Mouse (Mus musculus) CH12.LX (cell line): Measurements from ENCODE around the gene Barx2. TPM values are rescaled to one million over a fixed set of nuclear protein-coding genes. Genes with fewer than 3 reads are reported as not detected.

Experiments
- DNase-seq: peaks from one replicate; pipeline ENCODE4 v3.0.0-alpha.2; 2013; ENCODE audit errors: extremely low read depth
- H3K27ac ChIP-seq: 2 replicates; pipeline ENCODE4 v1.5.1; 2012; ENCODE audit warnings: low read depth, mild to moderate bottlenecking, control low read depth, moderate library complexity; ENCODE audit not compliant: insufficient read depth
- H3K27me3 ChIP-seq: replicated peaks from 2 replicates; pipeline ENCODE3; 2012; ENCODE audit warnings: inconsistent platforms
- H3K36me3 ChIP-seq, 2 experiments: replicated peaks in 1 of 2; 2 replicates each; pipeline versions ENCODE3 to v1.6.1; 2012; ENCODE audit warnings: inconsistent platforms in 1 of 2, low read length in 1 of 2, mild to moderate bottlenecking in 1 of 2, mixed read lengths in 1 of 2, moderate library complexity in 1 of 2; ENCODE audit not compliant: control insufficient read depth in 1 of 2, insufficient read depth in 1 of 2
- H3K4me1 ChIP-seq, 2 experiments: 2 replicates each; pipeline ENCODE4 v1.6.1; 2012; ENCODE audit warnings: inconsistent platforms in 1 of 2, moderate library complexity in 1 of 2; ENCODE audit not compliant: insufficient read depth in 2 of 2, control insufficient read depth in 1 of 2
- H3K4me2 ChIP-seq: 2 replicates; pipeline ENCODE4 v1.6.1; 2012; ENCODE audit warnings: low read depth, mild to moderate bottlenecking, control low read depth; ENCODE audit not compliant: poor library complexity, insufficient read depth, severe bottlenecking
- H3K4me3 ChIP-seq, 3 experiments: fragments of 150-350 bp in 1 of 3; sonication (generic) in 1 of 3; replicated peaks in 1 of 3; 2 replicates each; pipeline versions ENCODE3 to v1.5.1; 2011 to 2012; ENCODE audit warnings: low read depth in 2 of 3, low read length in 2 of 3, mild to moderate bottlenecking in 2 of 3, moderate library complexity in 2 of 3, control low read depth in 1 of 3, improper control_type of control experiment in 1 of 3, inconsistent platforms in 1 of 3, mixed read lengths in 1 of 3; ENCODE audit not compliant: poor library complexity in 1 of 3
- H3K79me2 ChIP-seq: replicated peaks from 2 replicates; pipeline ENCODE4 v1.6.1; 2012; ENCODE audit warnings: mild to moderate bottlenecking, moderate library complexity; ENCODE audit not compliant: control insufficient read depth, poor library complexity, insufficient read depth, severe bottlenecking; ENCODE audit errors: extremely low read depth
- H3K9ac ChIP-seq: 2 replicates; pipeline ENCODE4 v1.6.1; 2012; ENCODE audit warnings: low read depth, mild to moderate bottlenecking, control low read depth, moderate library complexity; ENCODE audit not compliant: insufficient read depth
- H3K9me3 ChIP-seq: replicated peaks from 2 replicates; pipeline ENCODE3; 2012; ENCODE audit warnings: low read length, inconsistent platforms, mixed read lengths
- ELF1 ChIP-seq: IDR thresholded peaks from 2 replicates; pipeline ENCODE4 v1.6.1; 2014; ENCODE audit warnings: low read depth, mild to moderate bottlenecking, inconsistent platforms, low read length, improper control_type of control experiment
- EP300 ChIP-seq: IDR thresholded peaks from 2 replicates; pipeline ENCODE4 v1.6.1; 2011; ENCODE audit warnings: low read length, improper control_type of control experiment
- ETS1 ChIP-seq: conservative IDR thresholded peaks from 2 replicates; pipeline ENCODE4 v1.6.1; 2012; ENCODE audit warnings: low read depth, mild to moderate bottlenecking, inconsistent platforms, low read length, improper control_type of control experiment, moderate library complexity
- MXI1 ChIP-seq: IDR thresholded peaks from 2 replicates; pipeline ENCODE4 v1.6.1; 2011; ENCODE audit warnings: mild to moderate bottlenecking, low read depth, low read length, improper control_type of control experiment
- NRF1 ChIP-seq: IDR thresholded peaks from 2 replicates; pipeline ENCODE4 v1.6.1; 2014; ENCODE audit warnings: low read depth, mild to moderate bottlenecking, inconsistent platforms, low read length, improper control_type of control experiment, moderate library complexity
- PAX5 ChIP-seq: IDR thresholded peaks from 2 replicates; pipeline ENCODE4 v1.6.1; 2012; ENCODE audit warnings: low read length, inconsistent platforms, mixed read lengths
- POLR2AphosphoS2 ChIP-seq: IDR thresholded peaks from 2 replicates; pipeline ENCODE4 v1.6.1; 2011; ENCODE audit warnings: low read depth, low read length, improper control_type of control experiment
- RAD21 ChIP-seq: IDR thresholded peaks from 2 replicates; pipeline ENCODE4 v1.6.1; 2011; ENCODE audit warnings: low read depth, mild to moderate bottlenecking, low read length, improper control_type of control experiment, moderate library complexity
- RCOR1 ChIP-seq: conservative IDR thresholded peaks from 2 replicates; pipeline ENCODE4 v1.6.1; 2012; ENCODE audit warnings: low read depth, mild to moderate bottlenecking, inconsistent platforms, low read length, improper control_type of control experiment
- SMC3 ChIP-seq: IDR thresholded peaks from 2 replicates; pipeline ENCODE4 v1.6.1; 2011; ENCODE audit warnings: low read depth, low read length, improper control_type of control experiment
- TBP ChIP-seq: conservative IDR thresholded peaks from 2 replicates; pipeline ENCODE4 v1.6.1; 2011; ENCODE audit warnings: low read depth, low read length, improper control_type of control experiment
- UBTF ChIP-seq: IDR thresholded peaks from 2 replicates; pipeline ENCODE4 v1.6.1; 2012; ENCODE audit warnings: low read depth, mild to moderate bottlenecking, inconsistent platforms, low read length, improper control_type of control experiment, moderate library complexity
- USF1 ChIP-seq: IDR thresholded peaks from 2 replicates; pipeline ENCODE4 v1.6.1; 2014; ENCODE audit warnings: low read depth, mild to moderate bottlenecking, inconsistent platforms, low read length, improper control_type of control experiment
- ZC3H11A ChIP-seq: IDR thresholded peaks from 2 replicates; pipeline ENCODE4 v1.6.1; 2012; ENCODE audit warnings: low read depth, mild to moderate bottlenecking, inconsistent platforms, low read length, improper control_type of control experiment
- ZMIZ1 ChIP-seq: IDR thresholded peaks from 2 replicates; pipeline ENCODE4 v1.6.1; 2012; ENCODE audit warnings: low read depth, mild to moderate bottlenecking, inconsistent platforms, low read length, improper control_type of control experiment
- dilution Hi-C: fragments of 300-500 bp; cut with MboI; formaldehyde crosslinking; loops from 2 replicates; pipeline ENCODE4 v1.14.3; 2020; ENCODE audit warnings: low sequenced_read_pairs; ENCODE audit not compliant: extremely low pct_unique_long_range_greater_than_20kb, extremely low pct_ligation_motif_present
- in situ Hi-C: fragments of 300-500 bp; cut with MboI; formaldehyde crosslinking; loops from 3 replicates; pipeline ENCODE4 v1.14.3; 2019; ENCODE audit warnings: low sequenced_read_pairs, low pct_ligation_motif_present, low pct_unique_long_range_greater_than_20kb, mixed read lengths
- polyA plus RNA-seq: library from polyadenylated mRNA; unstranded; fragments of >175 nt; gene quantifications from 2 replicates; pipeline ENCODE4 v1.2.1, GENCODE M21; 2012; ENCODE audit warnings: low read depth; ENCODE audit not compliant: insufficient read length
- total RNA-seq, 2 experiments: library from RNA; depleted of rRNA; stranded (reverse); fragments of 300-350 nt in 1 of 2; fragments of >200 nt in 1 of 2; gene quantifications; 2 replicates each; pipeline ENCODE4 v1.2.3; 2012 to 2014

The Barx2 gene
- total and polyA plus RNA-seq, 3 experiments: not detected

- no peak for DNase-seq
These were observed 3.0 kb downstream of the Barx2 start for GRCm38 (mm10) chr9:31910221-31910620.

GRCm38 (mm10) chr9:31901781-31902180 lies 11.5 kb downstream of the Barx2 start:
- Histone ChIP-seq H3K4me1 (no peaks in the 10 kb centered on the region), H3K79me2 (no peaks in the 10 kb centered on the region), H3K9me3 (no peaks in the 10 kb centered on the region), H3K27ac (no peak overlapping the region), H3K4me3 (no peak overlapping the region), H3K4me2 (no peak overlapping the region), H3K9ac (no peak overlapping the region), H3K27me3 (no peaks in the 10 kb centered on the region), H3K36me3 (no peaks in the 10 kb centered on the region)
- dilution Hi-C loops (no loop called here), in situ Hi-C loops (no loop called here)
- no peak for DNase-seq
- TF ChIP-seq EP300: no peak
- TF ChIP-seq PAX5: no peak
- TF ChIP-seq POLR2AphosphoS2: no peak
- no peak for TF ChIP-seq RAD21
- TF ChIP-seq ZC3H11A: no peak
- TF ChIP-seq ETS1: no peak

More at GRCm38 (mm10) chr9:31910221-31910620, 3.0 kb downstream of the Barx2 start:
- no peak overlapping the region for H3K27ac ChIP-seq
- no peak overlapping the region for H3K4me3 ChIP-seq
- peaks cover 9% of the 10 kb centered on the region for H3K9me3 ChIP-seq
- TF ChIP-seq MXI1: no peak
- no peak for TF ChIP-seq ELF1
- TF ChIP-seq SMC3: no peak
- TF ChIP-seq ZMIZ1: no peak
- TF ChIP-seq USF1: no peak
- TF ChIP-seq TBP: no peak
- TF ChIP-seq RAD21: no peak
- no peak for TF ChIP-seq RCOR1
- no peak for TF ChIP-seq NRF1
- no peaks in the 10 kb centered on the region for H3K36me3 ChIP-seq
- H3K4me2 ChIP-seq: no peak overlapping the region
- no peak overlapping the region for H3K9ac ChIP-seq
- no peaks in the 10 kb centered on the region for H3K79me2 ChIP-seq
- no peaks in the 10 kb centered on the region for H3K27me3 ChIP-seq
- dilution Hi-C loops: no loop called here
- H3K4me1 ChIP-seq: no peaks in the 10 kb centered on the region
- in situ Hi-C loops: no loop called here

GRCm38 (mm10) chr9:31894775-31895320 lies 18.4 kb downstream of the Barx2 start:
- H3K9me3 ChIP-seq: no peaks in the 10 kb centered on the region
- TF ChIP-seq UBTF (no peak), ZMIZ1 (no peak), ELF1 (no peak)
- dilution Hi-C loops (no loop called here), in situ Hi-C loops (no loop called here)
- no peak overlapping the region for H3K27ac ChIP-seq
- H3K4me3 ChIP-seq: no peak overlapping the region
- H3K79me2 ChIP-seq: no peaks in the 10 kb centered on the region
- no peaks in the 10 kb centered on the region for H3K36me3 ChIP-seq
- H3K9ac ChIP-seq: no peak overlapping the region
- H3K27me3 ChIP-seq: no peaks in the 10 kb centered on the region
- no peaks in the 10 kb centered on the region for H3K4me1 ChIP-seq
- no peak overlapping the region for H3K4me2 ChIP-seq
- no peak for DNase-seq
